Mouse (Mus musculus) kidney, adult 8-10 months (tissue): Measurements from ENCODE around the gene Eef1akmt2.
A peak's percentile ranks its signal among the peaks of the same experiment; 100 is the strongest.

Experiments
- DNase-seq, 2 experiments: peaks; one replicate each; pipeline ENCODE4 v3.0.0; 2022

Gene Eef1akmt2

DNA sequence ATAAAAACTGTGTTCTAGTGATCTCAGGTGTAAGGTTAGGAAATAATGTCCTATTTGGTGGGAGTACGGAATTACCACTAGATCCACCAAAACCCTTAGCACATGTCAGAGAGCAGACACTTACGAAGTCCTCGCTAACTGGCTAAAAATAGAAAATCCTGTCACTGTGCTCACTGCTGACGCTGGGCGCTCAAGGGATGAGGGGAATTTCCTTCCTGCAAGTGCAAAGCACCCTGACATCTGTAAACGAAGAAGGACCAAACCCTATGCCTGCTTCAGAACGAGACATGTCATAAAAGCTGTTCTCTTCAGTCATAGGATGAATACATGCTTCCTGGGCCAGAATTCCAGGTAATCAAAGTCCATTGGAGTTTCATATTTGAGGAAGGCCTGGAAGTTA lies 66.5 kb downstream of the Eef1akmt2 start:
- DNase-seq = no peak

DNA sequence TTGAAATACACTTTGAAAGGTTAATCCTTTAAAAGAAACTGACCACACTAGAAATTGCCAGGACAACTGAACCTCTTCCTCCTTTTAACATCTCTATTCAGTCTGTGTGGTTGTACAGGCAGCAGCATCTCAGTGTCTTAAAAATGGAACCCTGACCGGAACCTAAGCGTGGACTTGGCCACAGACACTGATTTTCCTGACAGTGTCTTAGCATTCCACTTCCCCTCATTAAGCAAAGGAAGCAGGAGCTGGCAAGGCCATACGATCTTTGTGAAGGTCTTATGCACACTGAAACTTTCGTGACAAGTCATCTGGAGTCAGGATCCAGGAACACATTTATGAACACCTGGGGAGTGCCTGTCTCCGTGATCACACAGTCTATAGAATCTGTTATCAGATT lies 68.4 kb downstream of the Eef1akmt2 start:
- DNase-seq = no peak

DNA sequence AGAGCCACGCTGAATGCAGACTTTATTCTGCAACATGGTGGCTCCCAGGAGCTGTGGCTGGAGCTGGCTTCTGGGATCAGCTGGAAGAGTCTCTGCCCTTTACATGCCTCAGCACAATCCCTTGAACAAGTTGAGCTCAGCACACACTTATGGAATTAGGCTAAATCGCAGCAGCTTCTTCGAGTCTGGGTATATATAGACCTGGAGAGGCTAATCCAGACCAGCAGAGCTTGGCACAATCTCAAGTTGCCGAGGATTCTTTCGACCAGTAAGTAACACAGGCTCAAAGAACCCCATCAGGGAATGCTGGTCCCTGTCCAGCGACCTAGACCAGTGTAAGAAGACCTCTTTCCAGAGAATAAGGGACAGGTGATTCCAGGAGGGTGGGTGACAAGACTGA lies 70.6 kb downstream of the Eef1akmt2 start:
- DNase-seq = no peak

DNA sequence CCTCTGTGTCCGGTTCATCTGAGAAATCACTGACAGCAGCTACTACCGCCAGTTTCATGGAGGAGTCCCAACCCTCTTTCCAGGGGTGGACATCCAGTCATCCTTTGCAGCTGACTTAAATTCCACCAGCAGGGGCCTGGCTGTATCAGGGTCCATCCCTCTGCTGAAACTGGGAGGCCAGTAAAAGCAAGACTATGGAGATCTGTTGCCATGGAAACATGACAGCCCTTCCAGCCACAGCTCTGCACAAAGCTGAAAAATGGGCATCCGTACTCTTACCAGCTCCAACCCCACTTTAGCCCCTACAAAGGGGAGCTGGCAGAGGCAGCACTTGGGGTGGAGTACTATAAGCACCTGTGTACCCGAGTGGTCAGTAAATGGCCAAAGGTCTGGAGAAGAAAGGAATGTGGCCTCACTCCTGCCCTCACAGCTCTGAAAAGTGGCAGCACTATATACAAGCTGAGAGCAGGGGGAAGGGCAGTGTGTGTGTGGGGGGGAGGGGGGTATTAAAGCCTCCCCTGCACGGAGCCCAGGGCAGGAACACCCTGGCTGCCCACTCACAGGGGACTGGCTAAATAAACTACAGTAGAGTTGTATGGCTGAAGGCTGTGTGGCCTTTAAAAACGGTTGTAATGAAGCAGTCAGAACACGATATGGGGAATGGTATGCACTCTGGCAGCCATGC lies 71.2 kb downstream of the Eef1akmt2 start:
- DNase-seq = no peak

DNA sequence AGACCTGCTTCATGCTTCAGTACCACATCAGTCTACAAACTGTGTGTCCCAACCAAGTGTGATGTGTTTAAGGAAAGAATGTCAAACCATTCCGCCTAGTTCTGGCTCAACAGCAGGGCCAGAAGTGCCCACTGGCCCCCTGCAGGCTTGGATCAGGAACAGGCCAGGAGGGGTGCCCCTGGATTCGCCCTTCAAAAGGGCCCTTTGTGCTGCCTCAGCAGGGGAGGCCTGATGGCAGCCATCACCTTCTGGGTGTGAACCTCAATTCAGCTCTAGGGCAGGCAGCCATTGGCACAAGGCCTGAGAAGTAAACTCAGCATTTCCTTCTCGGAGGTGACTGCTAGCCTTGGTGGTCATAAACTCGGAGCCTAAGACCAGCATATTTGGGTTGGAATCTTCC lies 71.9 kb downstream of the Eef1akmt2 start:
- DNase-seq = peak; percentile 63 to 76

DNA sequence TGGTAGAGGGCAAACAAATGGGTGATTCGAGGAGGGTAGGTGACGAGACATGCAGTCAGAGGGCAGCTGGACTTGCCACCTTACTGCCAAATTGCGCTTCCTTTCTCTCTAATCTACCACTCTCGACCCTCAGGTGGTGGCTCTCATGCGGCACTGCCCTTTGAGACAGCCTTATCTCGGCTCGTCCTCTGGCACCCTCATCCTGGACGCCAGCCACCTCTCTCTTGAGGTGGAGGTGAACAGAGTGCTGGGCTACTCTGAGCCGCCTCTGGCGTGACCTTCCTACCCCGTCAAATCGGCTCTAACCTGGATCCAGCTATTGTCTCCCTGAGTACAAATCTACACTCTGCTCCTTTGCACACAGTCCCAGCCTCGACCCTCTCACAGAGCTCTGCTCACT lies 73.8 kb downstream of the Eef1akmt2 start:
- DNase-seq = no peak

DNA sequence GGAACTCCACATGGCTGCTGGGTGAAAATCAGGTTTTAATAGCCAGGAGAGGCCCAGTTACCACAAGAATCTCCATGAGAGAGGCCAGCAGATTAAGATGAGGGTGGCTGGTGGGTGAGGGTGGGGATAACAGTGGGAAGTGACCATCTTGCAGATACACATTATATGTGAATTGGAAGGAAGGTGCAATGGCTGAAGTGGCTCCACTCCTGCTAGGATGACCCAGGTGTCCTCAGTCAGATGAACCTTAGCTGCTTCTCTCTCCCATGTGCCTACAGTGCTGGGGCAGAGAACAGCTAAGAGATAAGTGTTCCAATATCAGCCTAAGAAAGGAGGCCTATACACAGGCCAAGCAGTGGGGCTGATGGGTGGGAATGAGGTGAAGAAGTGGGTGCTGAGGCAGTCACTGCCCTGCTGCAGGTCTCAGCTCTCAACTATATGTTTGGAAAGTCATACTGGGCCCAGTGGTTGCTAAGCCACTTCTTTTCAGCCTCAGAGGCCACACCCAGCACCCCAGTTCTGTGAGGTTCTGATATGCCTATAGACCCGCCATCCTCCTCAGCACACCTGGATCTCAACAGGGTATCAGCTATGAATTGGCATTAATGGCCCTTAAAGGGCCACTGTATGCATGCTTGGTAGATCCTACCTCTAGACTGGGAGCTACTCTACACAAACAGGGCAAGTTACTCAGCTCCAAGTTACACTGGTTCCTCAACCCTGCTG lies 74.6 kb downstream of the Eef1akmt2 start:
- no peak for DNase-seq
